Mouse (Mus musculus) intestine, embryonic 15.5 days (tissue): Measurements from ENCODE around the gene Dtd2. TPM values are rescaled to one million over a fixed set of nuclear protein-coding genes. Genes with fewer than 3 reads are reported as not detected.

ENCODE experiments used
- ATAC-seq: fragments of 200-750 bp; cut with Nextera tagmentation; 2 replicates; pipeline ENCODE4 v1.8.0; 2017; ENCODE audit warnings: moderate TSS enrichment, moderate library complexity
- H3K27ac ChIP-seq: fragments of 300-500 bp; sonication (generic); 2 replicates; pipeline ENCODE4 v1.5.1; 2015; ENCODE audit warnings: mild to moderate bottlenecking, inconsistent platforms
- H3K27me3 ChIP-seq: fragments of 300-500 bp; sonication (generic); replicated peaks from 2 replicates; pipeline ENCODE4 v1.6.1; 2015; ENCODE audit warnings: inconsistent platforms
- H3K36me3 ChIP-seq: fragments of 300-500 bp; sonication (generic); 2 replicates; pipeline ENCODE4 v1.6.1; 2015; ENCODE audit warnings: inconsistent platforms
- H3K4me1 ChIP-seq: fragments of 300-500 bp; sonication (generic); replicated peaks from 2 replicates; pipeline ENCODE4 v1.6.1; 2015; ENCODE audit warnings: inconsistent platforms
- H3K4me2 ChIP-seq: fragments of 300-500 bp; sonication (generic); replicated peaks from 2 replicates; pipeline ENCODE4 v1.6.1; 2015; ENCODE audit warnings: mild to moderate bottlenecking, inconsistent platforms
- H3K4me3 ChIP-seq: fragments of 300-500 bp; sonication (generic); replicated peaks from 2 replicates; pipeline ENCODE4 v1.5.1; 2015; ENCODE audit warnings: inconsistent platforms
- H3K9ac ChIP-seq: fragments of 300-500 bp; sonication (generic); 2 replicates; pipeline ENCODE4 v1.6.1; 2015; ENCODE audit warnings: inconsistent platforms
- H3K9me3 ChIP-seq: fragments of 300-500 bp; sonication (generic); 2 replicates; pipeline ENCODE4 v1.6.1; 2016; ENCODE audit warnings: inconsistent platforms
- WGBS: fragments of 180-500 bp; shearing (Covaris S2); methylation state at CpG from one replicate; pipeline ENCODE4 v1.1.7; 2015; 5-methylcytosine and 5-hydroxymethylcytosine counted together
- polyA plus RNA-seq: library from polyadenylated mRNA; unstranded; fragments of >200 nt; fragmentation: Nextera tagmentation; extraction: Ambion mirVana; gene quantifications from 2 replicates; pipeline ENCODE4 v1.2.1, GENCODE M21; 2015

The Dtd2 gene
- polyA plus RNA-seq, 1 experiment from 2014 or later: 24.8 TPM

DNA sequence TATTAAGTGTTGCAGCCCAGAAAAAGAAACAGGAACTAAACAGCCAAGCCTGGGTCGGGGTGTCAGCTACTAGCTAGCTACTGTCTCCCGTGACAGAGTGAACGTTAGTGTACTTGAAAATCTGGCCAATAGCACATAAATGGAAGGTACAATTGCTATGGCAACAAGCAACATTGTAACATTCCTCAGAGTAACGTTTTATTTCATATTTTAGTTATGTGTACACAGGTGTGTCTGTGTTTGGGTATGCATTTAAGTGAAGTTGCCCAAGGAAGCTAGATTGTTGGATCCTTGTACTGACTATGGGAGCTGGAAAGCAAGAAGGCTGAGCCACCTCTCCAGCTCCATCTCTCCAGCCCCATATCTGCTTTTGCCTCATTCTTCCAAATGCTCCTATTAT lies 66.5 kb downstream of the Dtd2 start:
- 78% methylated on average over 4 of the region's 4 CpGs for WGBS
- Histone ChIP-seq H3K4me2 (no peak overlapping the region), H3K9ac (no peak overlapping the region), H3K9me3 (no peaks in the 10 kb centered on the region), H3K36me3 (peaks cover 6% of the 10 kb centered on the region; the same call in 1 of the 2 replicates), H3K27me3 (no peaks in the 10 kb centered on the region), H3K4me3 (no peak overlapping the region), H3K27ac (no peak overlapping the region), H3K4me1 (no peaks in the 10 kb centered on the region)
- no peak for ATAC-seq

Other genes starting within 250 kb of the Dtd2 start
- 31.1 and 32.2 TPM in 2 replicates for gene Hectd1, start 177.0 kb downstream of the Dtd2 start, polyA plus RNA-seq
- 8.2 and 10.2 TPM in 2 replicates for gene Heatr5a, start 35.2 kb downstream of the Dtd2 start, polyA plus RNA-seq
- not detected in 2 replicates for gene Gpr33, start 21.6 kb upstream of the Dtd2 start, polyA plus RNA-seq
- gene Nubpl, start 91.2 kb upstream of the Dtd2 start, polyA plus RNA-seq: 11.2 and 12.8 TPM in 2 replicates